ENCODE assay signal across 22 mouse cellular contexts in genomic region chr11:86059123-86059522, GRCm38 (mm10).
A peak's percentile ranks its signal among the peaks of the same experiment; 100 is the strongest.
DNase-seq lines count a peak whose midpoint lies in the region; ATAC-seq lines count a peak whose summit lies in the region.
"Had no signal": no experiment of that assay in that cellular context is flagged by ENCODE, and none has a peak within 500 bp of the region (broad histone marks: within the 10 kb centered on the region; RNA-seq: fewer than 3 reads in every experiment).

No protein-coding gene starts in this region.

- no peak for ATAC-seq in heart, embryonic 12.5 days (ENCODE audit: insufficient number of reproducible peaks, low FRiP score)
- no peak for ATAC-seq in kidney, embryonic 14.5 days (ENCODE audit: low FRiP score, low TSS enrichment)
- no peak for ATAC-seq in hindbrain, embryonic 11.5 days (ENCODE audit: low FRiP score)
- ATAC-seq: activated CD4-positive, CD25-positive, alpha-beta regulatory T cell, adult 4 months; intestine, embryonic 16.5 days; midbrain, embryonic 15.5 days; Patski had no signal

- no peak overlapping the region for H3K27ac ChIP-seq in heart, embryonic 12.5 days (ENCODE audit: poor library complexity, severe bottlenecking)
- no peak overlapping the region for H3K27ac ChIP-seq in kidney, embryonic 14.5 days (ENCODE audit: low read depth, low read length)
- no peak overlapping the region for H3K27ac ChIP-seq in hindbrain, embryonic 11.5 days (ENCODE audit: low read depth, low read length)
- H3K27ac ChIP-seq: forebrain, embryonic 12.5 days; hindbrain, embryonic 12.5 days; limb, embryonic 13.5 days; liver, embryonic 14.5 days; midbrain, embryonic 15.5 days had no signal

- no peak overlapping the region for H3K9ac ChIP-seq in heart, embryonic 12.5 days
- no peak overlapping the region for H3K9ac ChIP-seq in kidney, embryonic 14.5 days (ENCODE audit: low read depth, low read length)
- H3K9ac ChIP-seq in hindbrain, embryonic 11.5 days (ENCODE audit: low read depth, low read length) = no peak overlapping the region
- H3K9ac ChIP-seq: forebrain, embryonic 12.5 days; hindbrain, embryonic 12.5 days; limb, embryonic 13.5 days; liver, embryonic 14.5 days; midbrain, embryonic 15.5 days had no signal

- H3K27me3 ChIP-seq in heart, embryonic 12.5 days (replicated peaks) = no peaks in the 10 kb centered on the region
- no peaks in the 10 kb centered on the region for H3K27me3 ChIP-seq in kidney, embryonic 14.5 days (ENCODE audit: control insufficient read depth, insufficient read depth, low read length)
- H3K27me3 ChIP-seq in hindbrain, embryonic 11.5 days (ENCODE audit: control insufficient read depth, insufficient read depth, low read length) = no peaks in the 10 kb centered on the region
- H3K27me3 ChIP-seq: forebrain, embryonic 12.5 days; hindbrain, embryonic 12.5 days; limb, embryonic 13.5 days; megakaryocyte, embryonic 14.5 days; midbrain, embryonic 15.5 days; Patski had no signal

- peak; percentile 7 to 18 for DNase-seq in heart, adult 18-20 months
- DNase-seq in kidney, adult 9 months = peak; percentile 34
- peak; percentile 26 for DNase-seq in adrenal gland, postnatal 14 days
- DNase-seq in kidney, postnatal 36 days = peak; percentile 15 to 43
- DNase-seq in hindbrain, embryonic 11.5 days (ENCODE audit: low spot score) = no peak
- no peak for DNase-seq in cerebellum, postnatal 10 days
- DNase-seq: cerebellum, adult 9-10 months; gastrocnemius, postnatal 14 days; lung, postnatal 10 days; thymus, postnatal 25 days had no signal

- no peaks in the 10 kb centered on the region for H3K9me3 ChIP-seq in heart, embryonic 12.5 days (replicated peaks)
- H3K9me3 ChIP-seq in kidney, embryonic 14.5 days (ENCODE audit: control insufficient read depth, low read length) = no peaks in the 10 kb centered on the region
- no peaks in the 10 kb centered on the region for H3K9me3 ChIP-seq in hindbrain, embryonic 11.5 days (ENCODE audit: control insufficient read depth, low read length)
- H3K9me3 ChIP-seq: forebrain, embryonic 12.5 days; hindbrain, embryonic 12.5 days; limb, embryonic 13.5 days; megakaryocyte, embryonic 14.5 days; midbrain, embryonic 15.5 days had no signal

- H3K36me3 ChIP-seq in heart, embryonic 12.5 days = peaks cover 8% of the 10 kb centered on the region; the same call in 1 of the 2 replicates
- no peaks in the 10 kb centered on the region; the same call in 1 of the 2 replicates for H3K36me3 ChIP-seq in kidney, embryonic 14.5 days (ENCODE audit: control insufficient read depth, insufficient read depth, low read length)
- no peaks in the 10 kb centered on the region for H3K36me3 ChIP-seq in hindbrain, embryonic 11.5 days (ENCODE audit: control insufficient read depth, insufficient read depth, low read length)
- H3K36me3 ChIP-seq: hindbrain, embryonic 12.5 days; midbrain, embryonic 15.5 days had no signal

- 22% methylated on average over 4 of the region's 4 CpGs for WGBS in heart, embryonic 12.5 days
- 77% methylated on average over 4 of the region's 4 CpGs for WGBS in kidney, embryonic 14.5 days
- 91% methylated on average over 4 of the region's 4 CpGs for WGBS in hindbrain, embryonic 11.5 days

- no peak overlapping the region for H3K4me2 ChIP-seq in heart, embryonic 12.5 days
- no peak overlapping the region for H3K4me2 ChIP-seq in kidney, embryonic 14.5 days (replicated peaks; ENCODE audit: low read depth, low read length)
- no peak overlapping the region for H3K4me2 ChIP-seq in hindbrain, embryonic 11.5 days (replicated peaks; ENCODE audit: low read depth, low read length)
- H3K4me2 ChIP-seq: forebrain, embryonic 12.5 days; heart, embryonic 11.5 days; hindbrain, embryonic 12.5 days; limb, embryonic 13.5 days; midbrain, embryonic 15.5 days had no signal

- H3K4me3 ChIP-seq in heart, embryonic 12.5 days = no peak overlapping the region
- no peak overlapping the region for H3K4me3 ChIP-seq in kidney, embryonic 14.5 days (ENCODE audit: low read length)
- no peak overlapping the region for H3K4me3 ChIP-seq in hindbrain, embryonic 11.5 days (ENCODE audit: low read depth, low read length)
- H3K4me3 ChIP-seq: forebrain, embryonic 12.5 days; hindbrain, embryonic 12.5 days; limb, embryonic 13.5 days; megakaryocyte, embryonic 14.5 days; midbrain, embryonic 15.5 days had no signal

- H3K4me1 ChIP-seq in heart, embryonic 12.5 days (replicated peaks) = 0 out of 2 replicates have a peak, but pooled peaks cover 4% of the 10 kb centered on the region
- H3K4me1 ChIP-seq in kidney, embryonic 14.5 days (ENCODE audit: control insufficient read depth, insufficient read depth, low read length) = no peaks in the 10 kb centered on the region
- H3K4me1 ChIP-seq in hindbrain, embryonic 11.5 days (replicated peaks; ENCODE audit: control insufficient read depth, insufficient read depth, low read length) = no peaks in the 10 kb centered on the region
- H3K4me1 ChIP-seq: forebrain, embryonic 12.5 days; hindbrain, embryonic 12.5 days; limb, embryonic 13.5 days; megakaryocyte, embryonic 14.5 days; midbrain, embryonic 15.5 days had no signal

Comparison
In these comparisons a context has a peak if more than half of its experiments do, and no peak if none do; other contexts are left out.
1. DNase-seq: peak in heart, adult 18-20 months (2 of 2), kidney, adult 9 months (single experiment), adrenal gland, postnatal 14 days (single experiment) and kidney, postnatal 36 days (2 of 2); none in hindbrain, embryonic 11.5 days (single experiment) and cerebellum, postnatal 10 days (0 of 2).